Mouse (Mus musculus): ENCODE data around the gene Dnajc11.

- TF ChIP-seq CTCF (IDR thresholded peaks at IDR 0.05; ENCODE audit: extremely low read depth, insufficient read depth, insufficient read length, insufficient replicate concordance), result no peak
- TF ChIP-seq POLR2A (IDR thresholded peaks at IDR 0.05; ENCODE audit: low read depth, low read length), result no peak
Measured at GRCm38 (mm10) chr4:151905621-151906020, 27.9 kb upstream of the Dnajc11 start.
